Mouse (Mus musculus) embryonic facial prominence, embryonic 13.5 days (tissue): Measurements from ENCODE around the gene Smok3c. TPM values are rescaled to one million over a fixed set of nuclear protein-coding genes. Genes with fewer than 3 reads are reported as not detected.
"Not testable (repeated sequence)": the region's sequence is repeated elsewhere in the genome, so short reads cannot be mapped to it uniquely, and the experiment has no call there.

Experiments
- ATAC-seq: fragments of 200-750 bp; cut with Nextera tagmentation; 2 replicates; pipeline ENCODE4 v1.8.0; 2017; ENCODE audit warnings: low read depth; ENCODE audit not compliant: insufficient number of reproducible peaks, insufficient read depth, low FRiP score, low TSS enrichment
- H3K27ac ChIP-seq: fragments of 300-500 bp; sonication (generic); 2 replicates; pipeline ENCODE4 v1.5.1; 2015; ENCODE audit warnings: moderate library complexity, mild to moderate bottlenecking, inconsistent platforms
- H3K27me3 ChIP-seq: fragments of 300-500 bp; sonication (generic); 2 replicates; pipeline ENCODE4 v1.6.1; 2015; ENCODE audit warnings: mild to moderate bottlenecking, inconsistent platforms
- H3K36me3 ChIP-seq: fragments of 300-500 bp; sonication (generic); 2 replicates; pipeline ENCODE4 v1.6.1; 2015; ENCODE audit warnings: mild to moderate bottlenecking, inconsistent platforms
- H3K4me1 ChIP-seq: fragments of 300-500 bp; sonication (generic); 2 replicates; pipeline ENCODE4 v1.6.1; 2015; ENCODE audit warnings: inconsistent platforms
- H3K4me2 ChIP-seq: fragments of 300-500 bp; sonication (generic); 2 replicates; pipeline ENCODE4 v1.6.1; 2015; ENCODE audit warnings: moderate library complexity, mild to moderate bottlenecking, inconsistent platforms
- H3K4me3 ChIP-seq: fragments of 300-500 bp; sonication (generic); 2 replicates; pipeline ENCODE4 v1.5.1; 2015; ENCODE audit warnings: mild to moderate bottlenecking, inconsistent platforms
- H3K9ac ChIP-seq: fragments of 300-500 bp; sonication (generic); 2 replicates; pipeline ENCODE4 v1.6.1; 2015; ENCODE audit warnings: mild to moderate bottlenecking, inconsistent platforms
- H3K9me3 ChIP-seq: fragments of 300-500 bp; sonication (generic); 2 replicates; pipeline ENCODE4 v1.6.1; 2016; ENCODE audit warnings: inconsistent platforms
- WGBS: fragments of 180-500 bp; shearing (Covaris S2); methylation state at CpG from one replicate; pipeline ENCODE4 v1.1.7; 2015; ENCODE audit warnings: mixed read lengths; 5-methylcytosine and 5-hydroxymethylcytosine counted together
- polyA plus RNA-seq: library from polyadenylated mRNA; unstranded; fragments of >200 nt; fragmentation: Nextera tagmentation; extraction: Ambion mirVana; gene quantifications from 2 replicates; pipeline ENCODE4 v1.2.1, GENCODE M21; 2015

The Smok3c gene
- polyA plus RNA-seq, 1 experiment from 2014 or later, result not detected

GRCm38 (mm10) chr5:138104976-138105375 lies 52.0 kb downstream of the Smok3c start:
- H3K36me3 ChIP-seq, result peaks cover 55% of the 10 kb centered on the region
- H3K9me3 ChIP-seq, result no peaks in the 10 kb centered on the region
- no peak overlapping the region for H3K4me3 ChIP-seq
- H3K4me1 ChIP-seq, result no peaks in the 10 kb centered on the region
- H3K27ac ChIP-seq, result no peak overlapping the region
- H3K9ac ChIP-seq, result no peak overlapping the region
- 90% methylated on average over 2 of the region's 2 CpGs for WGBS
- H3K27me3 ChIP-seq, result no peaks in the 10 kb centered on the region
- no peak for ATAC-seq
- H3K4me2 ChIP-seq, result no peak overlapping the region

GRCm38 (mm10) chr5:138107130-138107529 lies 54.1 kb downstream of the Smok3c start:
- ATAC-seq, result no peak
- WGBS, result 67% methylated on average over 3 of the region's 3 CpGs
- H3K36me3 ChIP-seq, result peaks cover 33% of the 10 kb centered on the region

GRCm38 (mm10) chr5:138109847-138110396 lies 56.9 kb downstream of the Smok3c start:
- H3K36me3 ChIP-seq, ATAC-seq, H3K4me1 ChIP-seq, H3K4me3 ChIP-seq, H3K4me2 ChIP-seq, H3K9me3 ChIP-seq, H3K27ac ChIP-seq, H3K27me3 ChIP-seq, H3K9ac ChIP-seq: not testable (repeated sequence)
- 61% methylated on average over 4 of the region's 4 CpGs for WGBS

More at GRCm38 (mm10) chr5:138107130-138107529, 54.1 kb downstream of the Smok3c start:
- no peaks in the 10 kb centered on the region for H3K4me1 ChIP-seq
- H3K27me3 ChIP-seq, result no peaks in the 10 kb centered on the region
- no peak overlapping the region for H3K4me3 ChIP-seq
- H3K27ac ChIP-seq, result no peak overlapping the region
- no peak overlapping the region for H3K4me2 ChIP-seq
- no peak overlapping the region for H3K9ac ChIP-seq
- H3K9me3 ChIP-seq, result no peaks in the 10 kb centered on the region

Other genes with a start within 250 kb of the Smok3c start
- 0.31 and 0.70 TPM in 2 replicates for gene Pilra, start 216.9 kb upstream of the Smok3c start, polyA plus RNA-seq
- gene Pilrb1, start 195.1 kb upstream of the Smok3c start, polyA plus RNA-seq, result not detected in 2 replicates
- not detected in 2 replicates for gene Pilrb2, start 181.4 kb upstream of the Smok3c start, polyA plus RNA-seq
- gene Cyp3a13, start 131.6 kb upstream of the Smok3c start, polyA plus RNA-seq, result 0.34 TPM in 1 of 2 replicates, not detected in the other
- gene Gjc3, start 90.1 kb upstream of the Smok3c start, polyA plus RNA-seq, result 0.46 and 0.52 TPM in 2 replicates
- 0.17 and 0.40 TPM in 2 replicates for gene Azgp1, start 71.7 kb upstream of the Smok3c start, polyA plus RNA-seq
- not detected in 2 replicates for gene Smok3a, start 31.9 kb upstream of the Smok3c start, polyA plus RNA-seq
- not detected in 2 replicates for gene Smok3b, start 31.8 kb upstream of the Smok3c start, polyA plus RNA-seq
- gene Zkscan1, start 31.9 kb downstream of the Smok3c start, polyA plus RNA-seq, result 21.6 and 23.3 TPM in 2 replicates
- gene Zscan21, start 63.7 kb downstream of the Smok3c start, polyA plus RNA-seq, result 70.7 and 71.3 TPM in 2 replicates
- gene Zfp113, start 102.5 kb downstream of the Smok3c start, polyA plus RNA-seq, result 24.0 and 24.4 TPM in 2 replicates
- 308 and 342 TPM in 2 replicates for gene Cops6, start 107.9 kb downstream of the Smok3c start, polyA plus RNA-seq
- 35.7 and 37.5 TPM in 2 replicates for gene Ap4m1, start 118.8 kb downstream of the Smok3c start, polyA plus RNA-seq
- 191 and 201 TPM in 2 replicates for gene Mcm7, start 119.2 kb downstream of the Smok3c start, polyA plus RNA-seq
- 94.2 and 101 TPM in 2 replicates for gene Taf6, start 134.3 kb downstream of the Smok3c start, polyA plus RNA-seq
- gene Cnpy4, start 134.3 kb downstream of the Smok3c start, polyA plus RNA-seq, result 67.5 and 69.8 TPM in 2 replicates
- 9.0 and 9.3 TPM in 2 replicates for gene Mblac1, start 141.1 kb downstream of the Smok3c start, polyA plus RNA-seq
- not detected in 2 replicates for gene Nxpe5, start 172.7 kb downstream of the Smok3c start, polyA plus RNA-seq
- gene Lamtor4, start 202.3 kb downstream of the Smok3c start, polyA plus RNA-seq, result 61.2 and 63.5 TPM in 2 replicates
- 5.8 and 9.0 TPM in 2 replicates for gene BC037034, start 210.8 kb downstream of the Smok3c start, polyA plus RNA-seq
- 3.7 and 4.2 TPM in 2 replicates for gene Gal3st4, start 219.6 kb downstream of the Smok3c start, polyA plus RNA-seq
- 0.23 and 0.24 TPM in 2 replicates for gene Gm43720, start 226.8 kb downstream of the Smok3c start, polyA plus RNA-seq
- 47.6 and 49.1 TPM in 2 replicates for gene Gpc2, start 226.8 kb downstream of the Smok3c start, polyA plus RNA-seq
- gene Stag3, start 227.0 kb downstream of the Smok3c start, polyA plus RNA-seq, result 6.2 and 6.9 TPM in 2 replicates